In the genomic region with DNA sequence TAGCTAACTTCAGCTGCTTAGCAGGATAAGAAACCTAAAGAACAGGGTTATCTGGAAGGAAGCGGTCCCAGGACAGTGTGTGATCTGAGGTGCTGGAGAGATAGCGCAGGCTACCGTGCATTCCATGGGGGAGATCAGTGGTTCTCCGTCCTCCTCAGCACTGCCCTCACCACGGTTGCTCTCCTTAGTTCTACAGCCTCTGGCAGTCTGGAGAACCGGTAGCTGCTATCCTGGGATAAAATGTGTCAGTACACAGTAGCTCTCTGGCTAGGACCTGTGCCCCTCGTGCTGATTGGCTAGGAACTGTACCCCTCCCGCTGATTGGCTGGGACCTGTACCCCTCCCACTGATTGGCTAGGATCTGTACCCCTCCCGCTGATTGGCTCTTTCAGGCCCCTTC, we compare ENCODE assay signal across 8 mouse cellular contexts. TPM values are rescaled to one million over a fixed set of nuclear protein-coding genes. Genes with fewer than 3 reads are reported as not detected.
DNase-seq lines count a peak whose midpoint lies in the region; ATAC-seq and TF ChIP-seq lines count a peak whose summit lies in the region.

No protein-coding gene starts in this region.

- no peak overlapping the region for H3K27ac ChIP-seq in lung, postnatal 0 days (ENCODE audit: low read length)

- H3K36me3 ChIP-seq in lung, postnatal 0 days (ENCODE audit: insufficient read depth, low read length) = no peaks in the 10 kb centered on the region

- no peak for TF ChIP-seq EP300 in lung, postnatal 0 days (IDR thresholded peaks at IDR 0.05)

- TF ChIP-seq CTCF in lung, postnatal 0 days (IDR thresholded peaks at IDR 0.05) = no peak

- ATAC-seq in lung, postnatal 0 days = peak; percentile 14; the same call in 1 of the 2 replicates
- peak; percentile 84 for ATAC-seq in megakaryocyte-erythroid progenitor cell, adult 5-6 weeks (replicated peaks; ENCODE audit: low FRiP score, low TSS enrichment, poor library complexity, severe bottlenecking)

- no peak overlapping the region for H3K4me3 ChIP-seq in lung, postnatal 0 days (ENCODE audit: low read depth, low read length)

- 18% methylated on average over 9 of the region's 9 CpGs for WGBS in lung, postnatal 0 days

- no peak for DNase-seq in lung, postnatal 0 days (ENCODE audit: low spot score)
- no peak for DNase-seq in lung, postnatal 10 days
- DNase-seq in cerebellum, postnatal 10 days = peak; percentile 59 to 73
- DNase-seq in forelimb bud, embryonic 11.5 days (ENCODE audit: low read depth, low spot score) = peak; percentile 72
- no peak for DNase-seq in right cerebral cortex, postnatal 36 days (ENCODE audit: low spot score in 2 of 2)
- DNase-seq in lung, adult 18-20 months = no peak
- DNase-seq in yolk sac, embryonic 10.5 days (ENCODE audit: low spot score) = no peak

- no peaks in the 10 kb centered on the region for H3K9me3 ChIP-seq in lung, postnatal 0 days (ENCODE audit: low read length)

- no peak overlapping the region for H3K4me2 ChIP-seq in lung, postnatal 0 days (replicated peaks; ENCODE audit: low read depth, low read length)

- no peaks in the 10 kb centered on the region for H3K4me1 ChIP-seq in lung, postnatal 0 days (ENCODE audit: insufficient read depth, low read depth, low read length)

- no peak overlapping the region for H3K9ac ChIP-seq in lung, postnatal 0 days (replicated peaks; ENCODE audit: low read depth)

- no peaks in the 10 kb centered on the region for H3K27me3 ChIP-seq in lung, postnatal 0 days (replicated peaks; ENCODE audit: insufficient read depth, low read length)

RNA-seq across cellular contexts. Expression of a gene that starts 58.1 kb away (rescaled TPM):
- 0.98 and 1.5 TPM in 2 replicates for polyA plus RNA-seq in lung, postnatal 0 days (2015; fragmentation: Nextera tagmentation; extraction: Ambion mirVana)
- not detected in 2 replicates for total RNA-seq in megakaryocyte-erythroid progenitor cell, adult 5-6 weeks (2014; fragmentation: Nextera tagmentation)
- 0.28 TPM in 1 of 2 replicates, not detected in the other for total RNA-seq in megakaryocyte-erythroid progenitor cell, adult 5-6 weeks (2017)

Comparison
In these comparisons a context has a peak if more than half of its experiments do, and no peak if none do; other contexts are left out.
1. DNase-seq: peak in cerebellum, postnatal 10 days (2 of 2) and forelimb bud, embryonic 11.5 days (single experiment); none in lung, postnatal 0 days (single experiment), lung, postnatal 10 days (single experiment), right cerebral cortex, postnatal 36 days (0 of 2), lung, adult 18-20 months (0 of 2) and yolk sac, embryonic 10.5 days (single experiment).